ENCODE assay signal across 8 mouse cellular contexts in the genomic region with DNA sequence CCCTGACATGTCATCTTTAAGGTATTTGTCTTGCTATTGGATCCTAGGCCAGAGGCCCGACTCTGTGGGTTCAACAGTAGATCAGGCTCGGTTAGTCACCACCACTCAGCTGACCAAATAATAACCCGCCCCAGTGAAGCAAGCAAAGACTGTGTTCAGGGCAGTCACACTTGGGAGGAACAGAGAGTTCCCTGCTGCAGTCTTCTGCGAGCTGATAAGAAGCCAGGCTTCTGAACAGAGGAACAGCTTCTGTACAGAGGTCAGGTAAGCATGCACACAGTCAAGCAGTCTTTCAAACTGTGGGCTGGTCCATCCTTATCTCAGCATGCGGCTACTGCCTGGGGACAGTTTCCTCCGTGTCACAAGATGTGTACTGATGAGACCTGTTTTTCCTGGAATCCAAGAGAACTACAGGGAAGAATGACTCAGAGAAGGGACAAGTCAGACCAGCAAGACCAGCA. TPM values are rescaled to one million over a fixed set of nuclear protein-coding genes. Genes with fewer than 3 reads are reported as not detected.
DNase-seq lines count a peak whose midpoint lies in the region.

No protein-coding gene starts in this region.

- DNase-seq in heart, adult 18-20 months: peak; percentile 15 to 56
- DNase-seq in heart, postnatal 4 days: no peak
- DNase-seq in c-Kit-positive CD71-positive TER-119-positive erythroid progenitor cells, embryonic 14.5 days (ENCODE audit: low spot score): peak; percentile 96
- DNase-seq in kidney, adult 9 months: peak; percentile 79
- peak; percentile 37 to 46 for DNase-seq in spleen, postnatal 10 days (ENCODE audit: low spot score in 2 of 2)
- DNase-seq in right cerebral cortex, postnatal 36 days (ENCODE audit: low spot score in 2 of 2): no peak
- no peak for DNase-seq in left cerebral cortex, postnatal 4 days
- no peak for DNase-seq in frontal cortex, postnatal 10 days (ENCODE audit: low spot score in 2 of 2)

- intact Hi-C loops in left cerebral cortex, postnatal 4 days (cut with DNase I): no loop called here

RNA-seq across cellular contexts. Expression of a gene that starts 46.5 kb away (rescaled TPM):
- total RNA-seq in heart, adult 18-20 months (2021): 10 to 100 TPM; 46.7 to 47.9 TPM
- total RNA-seq in heart, postnatal 4 days (2021): 10 to 100 TPM; 52.0 to 53.0 TPM
- 10 to 100 TPM; 41.0 to 42.3 TPM for total RNA-seq in left cerebral cortex, postnatal 4 days (2021)

Comparison
In these comparisons a context has a peak if more than half of its experiments do, and no peak if none do; other contexts are left out.
1. DNase-seq: peak in heart, adult 18-20 months (2 of 2), c-Kit-positive CD71-positive TER-119-positive erythroid progenitor cells, embryonic 14.5 days (single experiment), kidney, adult 9 months (single experiment) and spleen, postnatal 10 days (2 of 2); none in heart, postnatal 4 days (single experiment), right cerebral cortex, postnatal 36 days (0 of 2), left cerebral cortex, postnatal 4 days (single experiment) and frontal cortex, postnatal 10 days (0 of 2).